Mouse (Mus musculus) heart, embryonic 10.5 days (tissue): ENCODE measurements at regions not wholly inside any gene's neighbourhood (a gene's known extent, or its start where the extent isn't known, plus 50 kb on each side); places are given as distances from the start of the nearest gene placed in this dataset.
A peak's percentile ranks its signal among the peaks of the same experiment; 100 is the strongest.
"Not testable (repeated sequence)": the region's sequence is repeated elsewhere in the genome, so short reads cannot be mapped to it uniquely, and the experiment has no call there.

ENCODE experiments used
- DNase-seq: peaks from one replicate; pipeline ENCODE4 v3.0.0-alpha.2; 2017; ENCODE audit warnings: low spot score
- H3K27ac ChIP-seq: fragments of 300-500 bp; sonication (generic); 2 replicates; pipeline ENCODE4 v1.5.1; 2016; ENCODE audit warnings: mild to moderate bottlenecking
- H3K27me3 ChIP-seq: fragments of 300-500 bp; sonication (generic); 2 replicates; pipeline ENCODE4 v1.6.1; 2016; ENCODE audit warnings: mild to moderate bottlenecking; ENCODE audit not compliant: poor library complexity, insufficient read depth, severe bottlenecking
- H3K36me3 ChIP-seq: fragments of 300-500 bp; sonication (generic); 2 replicates; pipeline ENCODE4 v1.6.1; 2016; ENCODE audit warnings: mild to moderate bottlenecking, moderate library complexity
- H3K4me1 ChIP-seq: fragments of 300-500 bp; sonication (generic); 2 replicates; pipeline ENCODE4 v1.6.1; 2016; ENCODE audit warnings: mild to moderate bottlenecking
- H3K4me3 ChIP-seq: fragments of 300-500 bp; sonication (generic); 2 replicates; pipeline ENCODE4 v1.5.1; 2016; ENCODE audit warnings: mild to moderate bottlenecking, moderate library complexity
- H3K9me3 ChIP-seq: fragments of 300-500 bp; sonication (generic); 2 replicates; pipeline ENCODE4 v1.6.1; 2016; ENCODE audit warnings: mild to moderate bottlenecking, moderate library complexity
- WGBS: fragments of 180-500 bp; shearing (Covaris S2); methylation state at CpG from one replicate; pipeline ENCODE4 v1.1.7; 2016; 5-methylcytosine and 5-hydroxymethylcytosine counted together

DNA sequence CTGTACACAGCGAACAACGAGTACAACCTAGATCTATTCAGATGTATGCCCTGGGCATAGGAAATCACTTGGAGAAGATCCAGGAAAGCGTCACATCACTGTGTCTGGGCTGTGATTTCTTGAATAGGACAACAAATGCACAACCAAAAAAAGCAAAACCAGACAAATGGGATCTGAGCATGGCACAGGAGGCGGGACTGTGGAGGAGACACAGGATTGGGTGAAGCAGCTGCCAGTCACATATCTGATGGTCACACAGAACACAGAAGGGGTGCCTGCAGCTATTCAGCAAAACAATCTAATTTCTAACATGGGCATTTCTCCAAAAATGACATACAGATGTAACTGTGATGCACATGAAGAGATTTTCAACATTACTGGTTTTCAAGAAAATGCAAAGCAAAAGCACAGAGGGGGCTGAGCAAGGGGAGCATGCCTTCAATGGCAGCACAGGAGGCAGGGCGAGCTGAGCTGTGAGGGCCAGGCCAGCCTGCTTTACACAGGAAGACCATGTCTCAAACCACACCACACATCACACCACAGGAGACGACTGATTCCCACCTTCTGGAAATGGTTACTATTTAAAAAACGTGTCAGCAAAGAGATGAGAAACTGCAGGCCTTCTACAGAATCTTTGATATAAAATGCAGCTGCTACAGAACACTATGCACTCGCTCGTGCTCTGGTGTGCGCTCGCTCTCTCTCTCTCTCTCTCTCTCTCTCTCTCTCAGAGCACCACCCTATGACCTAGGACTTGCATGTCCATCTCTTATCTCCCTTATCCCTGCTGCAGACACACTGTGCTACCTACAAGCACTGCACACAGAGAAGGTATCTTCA is 175.2 kb upstream of the Klf14 start:
- no peaks in the 10 kb centered on the region for H3K27me3 ChIP-seq
- H3K9me3 ChIP-seq, result no peaks in the 10 kb centered on the region
- no peak overlapping the region for H3K4me3 ChIP-seq
- peaks cover 10% of the 10 kb centered on the region for H3K4me1 ChIP-seq
- no peak for DNase-seq
- H3K27ac ChIP-seq, result no peak overlapping the region
- WGBS, result 71% methylated on average over 11 of the region's 11 CpGs
- peaks cover 5% of the 10 kb centered on the region; the same call in 1 of the 2 replicates for H3K36me3 ChIP-seq

DNA sequence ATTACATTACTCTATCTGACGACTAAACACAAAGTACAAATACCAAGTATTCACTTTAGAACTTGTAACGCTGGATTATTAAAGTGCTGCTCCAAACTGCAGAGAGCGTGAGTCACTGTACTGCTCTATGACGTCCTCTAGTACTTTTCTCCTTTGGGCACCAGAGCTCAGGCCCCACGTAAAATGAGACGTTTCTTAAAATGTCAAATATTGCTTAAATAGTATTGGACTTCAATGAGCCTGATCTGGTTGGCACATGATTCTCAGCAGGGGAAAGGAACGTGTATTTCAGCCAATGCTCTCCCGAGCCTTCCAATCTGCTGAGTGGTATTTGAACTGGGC is 175.8 kb upstream of the Klf14 start:
- WGBS, result 80% methylated on average over 8 of the region's 8 CpGs
- no peak for DNase-seq

DNA sequence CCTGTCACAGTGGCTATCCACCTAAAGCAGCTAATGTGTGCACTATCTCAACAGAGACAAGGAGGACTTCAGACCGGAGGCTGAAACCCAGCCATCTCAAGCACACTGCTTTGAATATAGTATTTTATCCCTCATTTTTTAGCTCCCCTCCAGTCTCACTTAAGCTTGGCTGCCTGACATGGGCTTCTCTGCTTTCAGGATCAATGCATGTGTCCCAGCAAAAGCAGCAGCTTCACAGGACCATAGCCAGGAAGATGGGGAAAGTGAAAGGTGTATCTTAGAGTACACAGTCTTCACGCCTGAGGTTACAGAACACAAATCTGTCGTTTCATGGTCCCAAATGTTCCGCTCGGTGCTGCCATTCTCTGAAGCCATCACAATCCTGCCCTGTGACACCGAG is 176.7 kb upstream of the Klf14 start:
- Histone ChIP-seq H3K4me3 (no peak overlapping the region), H3K27ac (0 out of 2 replicates have a peak overlapping the region, but pooled peaks have one; percentile 10), H3K9me3 (no peaks in the 10 kb centered on the region), H3K27me3 (no peaks in the 10 kb centered on the region), H3K36me3 (peaks cover 5% of the 10 kb centered on the region; the same call in 1 of the 2 replicates), H3K4me1 (peaks cover 10% of the 10 kb centered on the region)
- 73% methylated on average over 6 of the region's 6 CpGs for WGBS
- no peak for DNase-seq

More for the DNA sequence above, 175.8 kb upstream of the Klf14 start:
- Histone ChIP-seq H3K4me3 (no peak overlapping the region), H3K4me1 (peaks cover 10% of the 10 kb centered on the region), H3K27me3 (no peaks in the 10 kb centered on the region), H3K27ac (no peak overlapping the region), H3K9me3 (no peaks in the 10 kb centered on the region), H3K36me3 (peaks cover 5% of the 10 kb centered on the region; the same call in 1 of the 2 replicates)

DNA sequence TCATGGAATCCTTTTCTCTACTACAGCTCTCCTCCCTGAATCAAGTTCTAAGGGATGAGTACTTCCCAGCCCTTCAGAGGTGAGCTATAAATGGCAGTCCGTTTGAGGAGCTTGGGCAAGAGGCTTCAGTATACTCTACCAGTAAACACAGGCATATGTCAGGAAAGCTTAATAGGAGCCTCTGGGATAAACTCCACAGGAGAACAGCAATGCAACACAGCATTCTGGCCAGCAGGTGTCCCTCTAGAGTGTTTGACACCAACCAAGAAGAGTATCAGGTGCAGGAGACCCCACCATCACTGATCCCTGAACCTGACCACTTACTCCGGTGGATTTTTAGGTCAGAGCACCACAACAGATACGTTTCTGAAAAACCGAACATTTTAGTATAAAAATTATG is 178.0 kb upstream of the Klf14 start:
- DNase-seq, result no peak
- Histone ChIP-seq H3K36me3 (peaks cover 5% of the 10 kb centered on the region; the same call in 1 of the 2 replicates), H3K4me3 (no peak overlapping the region), H3K27me3 (no peaks in the 10 kb centered on the region), H3K27ac (no peak overlapping the region), H3K4me1 (peaks cover 19% of the 10 kb centered on the region), H3K9me3 (no peaks in the 10 kb centered on the region)
- WGBS, result 52% methylated on average over 4 of the region's 4 CpGs

DNA sequence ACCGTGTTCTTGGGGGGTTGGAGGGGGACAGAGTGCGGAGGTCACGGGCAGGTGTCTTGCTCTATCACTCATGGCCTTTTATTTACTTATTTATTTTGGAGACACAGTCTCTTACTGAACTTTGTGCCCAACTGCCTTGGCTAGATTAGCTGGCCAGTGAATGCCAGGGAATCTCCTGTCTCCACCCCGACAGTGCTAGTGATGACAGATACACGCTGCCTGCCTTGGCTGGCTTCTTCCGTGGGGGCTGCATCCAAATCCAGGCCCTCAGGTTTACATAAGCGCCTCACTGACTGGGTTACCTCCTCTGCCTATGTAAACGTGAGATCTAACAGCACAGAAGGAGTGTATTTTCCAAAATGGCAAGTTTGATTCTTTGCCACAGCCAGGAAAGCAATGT is 178.5 kb upstream of the Klf14 start:
- H3K36me3 ChIP-seq, result peaks cover 5% of the 10 kb centered on the region; the same call in 1 of the 2 replicates
- 71% methylated on average over 8 of the region's 8 CpGs for WGBS
- no peaks in the 10 kb centered on the region for H3K27me3 ChIP-seq

DNA sequence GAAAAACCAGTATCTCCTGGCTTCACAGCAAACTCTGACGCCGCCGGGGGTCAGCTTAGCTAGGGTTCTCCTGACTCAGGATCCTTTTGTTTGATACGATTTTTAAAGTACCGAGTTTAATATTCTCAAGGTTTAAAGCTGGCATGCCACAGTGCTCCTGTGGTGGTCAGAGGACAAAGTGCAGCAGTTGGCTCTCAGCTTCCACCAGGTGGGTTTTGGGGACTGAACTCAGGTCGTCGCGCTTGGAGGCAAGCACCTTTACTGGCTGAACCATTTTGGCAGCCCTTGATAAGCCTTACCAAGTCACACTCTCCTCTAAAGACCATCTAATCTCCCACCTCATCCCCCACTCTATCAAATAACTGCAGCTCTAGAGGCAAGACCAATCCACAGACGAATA is 181.1 kb upstream of the Klf14 start:
- Histone ChIP-seq H3K27ac (no peak overlapping the region), H3K4me1 (peaks cover 20% of the 10 kb centered on the region), H3K36me3 (peaks cover 5% of the 10 kb centered on the region; the same call in 1 of the 2 replicates), H3K9me3 (no peaks in the 10 kb centered on the region), H3K27me3 (no peaks in the 10 kb centered on the region), H3K4me3 (no peak overlapping the region)
- WGBS, result 81% methylated on average over 9 of the region's 9 CpGs
- no peak for DNase-seq

More for the DNA sequence above, 178.5 kb upstream of the Klf14 start:
- no peak for DNase-seq
- Histone ChIP-seq H3K27ac (no peak overlapping the region), H3K4me3 (no peak overlapping the region), H3K4me1 (peaks cover 19% of the 10 kb centered on the region), H3K9me3 (no peaks in the 10 kb centered on the region)

DNA sequence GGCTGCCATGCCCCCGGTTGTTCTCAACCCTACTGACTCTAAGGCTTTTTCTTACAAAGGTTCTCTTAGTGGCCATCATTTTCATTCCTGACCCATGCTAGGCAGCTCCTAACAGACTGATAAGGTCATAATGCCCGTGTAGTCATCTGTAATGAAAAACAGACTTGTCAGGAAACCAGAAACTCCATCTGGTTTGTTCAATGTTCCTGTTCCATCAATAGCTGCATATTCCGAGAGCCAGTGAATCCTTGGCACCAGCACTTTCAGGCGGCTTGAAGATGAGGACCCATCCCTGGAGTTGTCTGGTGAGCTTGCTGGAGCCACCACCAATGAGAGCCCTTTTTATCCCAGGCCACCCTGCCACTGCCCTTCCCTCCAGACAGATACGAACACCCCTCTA is 181.7 kb upstream of the Klf14 start:
- H3K4me3 ChIP-seq, result no peak overlapping the region
- H3K27ac ChIP-seq, result peak overlapping the region; percentile 69; the same call in 1 of the 2 replicates
- H3K9me3 ChIP-seq, result no peaks in the 10 kb centered on the region
- H3K27me3 ChIP-seq, result no peaks in the 10 kb centered on the region
- no peak for DNase-seq
- H3K4me1 ChIP-seq, result peaks cover 16% of the 10 kb centered on the region
- peaks cover 5% of the 10 kb centered on the region; the same call in 1 of the 2 replicates for H3K36me3 ChIP-seq
- 73% methylated on average over 5 of the region's 5 CpGs for WGBS

DNA sequence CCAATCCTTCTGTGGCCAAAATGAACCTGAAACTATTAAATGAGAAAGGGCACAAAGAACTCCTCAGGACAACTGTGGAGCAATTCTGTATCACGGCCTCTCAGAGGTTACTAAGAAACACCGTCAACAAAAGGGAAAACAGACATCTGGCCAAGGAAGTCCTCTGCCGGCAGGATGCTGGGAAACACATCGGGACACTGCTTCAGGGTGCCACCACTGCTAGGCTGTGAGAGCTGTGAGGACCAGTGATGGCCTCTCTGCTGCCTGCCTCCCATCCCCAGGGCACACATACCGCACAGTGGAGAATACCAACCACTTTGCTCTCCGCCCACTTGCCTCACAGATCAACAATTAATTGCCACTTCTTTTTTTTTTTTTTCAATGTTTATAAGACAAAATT is 182.6 kb upstream of the Klf14 start:
- peaks cover 16% of the 10 kb centered on the region for H3K4me1 ChIP-seq
- H3K27ac ChIP-seq, result peak overlapping the region; percentile 69
- no peaks in the 10 kb centered on the region for H3K27me3 ChIP-seq
- DNase-seq, result no peak
- WGBS, result 59% methylated on average over 6 of the region's 6 CpGs
- H3K36me3 ChIP-seq, result peaks cover 5% of the 10 kb centered on the region; the same call in 1 of the 2 replicates
- no peaks in the 10 kb centered on the region for H3K9me3 ChIP-seq
- H3K4me3 ChIP-seq, result no peak overlapping the region

DNA sequence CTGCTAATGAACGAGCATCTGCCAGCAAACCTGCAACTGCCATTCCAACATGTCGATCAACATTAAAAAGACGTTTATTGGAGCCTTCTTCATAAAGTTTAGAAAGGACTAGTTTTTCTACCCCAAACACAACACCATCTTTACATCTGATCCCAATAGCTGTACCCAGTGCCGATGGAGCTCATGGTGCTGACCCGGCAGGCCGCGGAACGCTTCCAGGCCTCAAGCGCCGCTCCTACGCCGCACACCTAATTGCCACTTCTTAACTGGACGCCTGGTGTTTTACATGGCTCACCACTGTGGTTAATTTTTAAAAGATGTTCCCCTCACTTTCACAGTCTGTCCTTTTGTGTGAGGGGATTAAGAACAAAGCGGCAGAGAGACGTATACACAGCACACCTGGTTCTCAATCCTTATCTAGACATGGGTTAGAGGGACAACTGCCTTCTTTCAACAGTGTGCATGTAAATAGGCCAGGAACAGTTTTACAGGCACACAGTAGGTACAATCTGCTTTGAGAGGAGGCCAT is 183.7 kb upstream of the Klf14 start:
- H3K27ac ChIP-seq, H3K4me3 ChIP-seq, H3K9me3 ChIP-seq, DNase-seq, H3K27me3 ChIP-seq, H3K36me3 ChIP-seq: not testable (repeated sequence)
- peaks cover 22% of the 10 kb centered on the region for H3K4me1 ChIP-seq
- WGBS, result 93% methylated on average over 15 of the region's 15 CpGs

DNA sequence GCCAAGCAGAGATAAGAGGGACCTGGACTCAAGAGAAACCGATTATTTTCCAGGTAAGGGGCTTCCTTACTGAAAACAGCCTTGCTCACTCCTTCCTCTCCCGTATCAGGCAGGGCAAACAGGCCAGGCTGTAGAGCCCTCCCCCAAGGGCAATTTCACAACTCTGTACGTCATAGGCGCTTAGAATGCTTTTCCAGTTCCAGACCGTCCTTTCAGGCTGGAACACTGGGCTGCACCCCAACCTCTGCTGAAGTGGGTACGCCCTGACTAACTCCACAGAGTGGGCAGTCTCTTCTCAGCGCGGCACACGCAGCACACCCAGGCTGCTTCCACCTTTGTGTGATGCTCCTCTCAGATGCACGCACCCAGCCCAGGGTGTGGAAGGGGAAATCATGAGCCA is 186.8 kb upstream of the Klf14 start:
- DNase-seq, result no peak
- Histone ChIP-seq H3K27me3 (no peaks in the 10 kb centered on the region), H3K4me1 (peaks cover 31% of the 10 kb centered on the region), H3K36me3 (no peaks in the 10 kb centered on the region), H3K27ac (no peak overlapping the region), H3K9me3 (no peaks in the 10 kb centered on the region), H3K4me3 (no peak overlapping the region)
- WGBS, result 83% methylated on average over 10 of the region's 10 CpGs

DNA sequence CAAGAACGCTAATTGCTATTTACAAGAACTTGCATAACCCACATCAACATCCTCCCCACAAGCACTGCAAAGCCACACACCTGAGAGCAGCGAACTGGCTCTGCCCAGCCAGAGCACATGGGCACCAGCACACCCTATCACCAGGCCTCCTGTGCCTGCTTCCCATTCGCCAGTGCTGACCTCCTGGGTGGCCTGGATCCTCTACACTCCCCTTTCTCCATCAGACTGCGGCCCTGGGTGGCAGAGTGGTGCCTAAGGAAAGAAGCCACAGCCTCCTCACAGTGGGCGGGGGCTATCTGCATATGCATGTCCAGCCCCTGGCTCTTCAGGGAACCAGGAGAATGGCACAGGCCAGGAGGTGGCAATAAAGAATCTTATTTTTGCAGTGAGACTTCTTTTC is 187.9 kb upstream of the Klf14 start:
- DNase-seq, result no peak
- Histone ChIP-seq H3K4me1 (peaks cover 22% of the 10 kb centered on the region), H3K4me3 (no peak overlapping the region), H3K27ac (no peak overlapping the region), H3K9me3 (no peaks in the 10 kb centered on the region), H3K27me3 (no peaks in the 10 kb centered on the region), H3K36me3 (no peaks in the 10 kb centered on the region)
- WGBS, result 45% methylated on average over 5 of the region's 5 CpGs

DNA sequence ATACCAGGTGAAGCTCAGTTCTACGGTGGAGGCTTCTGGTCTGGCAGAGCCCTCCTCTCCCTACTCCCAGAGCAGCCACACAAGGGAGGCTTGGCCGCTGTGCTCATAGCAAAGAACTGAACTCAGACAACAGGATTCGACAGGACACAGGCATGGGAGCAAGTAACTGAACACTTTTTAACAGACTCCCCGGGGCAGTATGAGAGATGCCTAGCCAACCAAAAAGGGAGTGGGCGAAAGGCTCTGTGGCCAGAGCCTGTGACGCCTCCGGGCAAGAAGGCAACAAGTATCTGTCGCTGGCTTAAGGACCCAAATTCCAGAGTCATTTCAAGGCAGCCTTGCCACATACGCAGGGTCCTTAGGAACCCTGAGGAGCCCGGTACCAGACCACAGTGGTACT is 188.8 kb upstream of the Klf14 start:
- no peaks in the 10 kb centered on the region for H3K9me3 ChIP-seq
- peaks cover 22% of the 10 kb centered on the region for H3K4me1 ChIP-seq
- no peak overlapping the region for H3K4me3 ChIP-seq
- no peaks in the 10 kb centered on the region for H3K36me3 ChIP-seq
- 73% methylated on average over 10 of the region's 10 CpGs for WGBS
- DNase-seq, result no peak
- no peak overlapping the region for H3K27ac ChIP-seq
- no peaks in the 10 kb centered on the region for H3K27me3 ChIP-seq

DNA sequence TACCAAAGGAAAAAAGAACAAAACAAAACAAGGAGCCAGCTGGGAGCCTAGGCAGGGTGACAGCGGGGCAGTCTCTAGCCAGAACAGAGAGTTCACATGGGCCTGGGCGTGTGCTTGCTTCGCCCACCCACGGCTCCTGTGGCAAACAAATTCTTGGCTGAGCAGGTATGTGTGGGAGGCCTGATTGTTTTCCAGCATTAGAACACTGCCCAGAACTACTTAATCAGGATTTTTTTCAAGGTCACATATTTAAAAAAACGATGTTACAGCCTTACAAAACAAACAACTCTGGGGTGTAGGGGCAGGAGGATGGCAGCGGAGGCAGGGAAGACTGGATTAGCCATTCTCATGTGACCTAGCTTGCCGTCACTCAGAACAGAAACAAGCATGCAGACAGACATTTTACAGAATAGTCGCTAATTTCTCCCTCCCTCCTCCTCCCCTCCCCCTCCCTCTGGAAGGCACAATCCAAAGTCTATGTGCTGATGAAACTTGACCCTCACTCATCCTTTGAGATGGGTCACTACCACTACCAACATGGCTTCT is 189.5 kb upstream of the Klf14 start:
- peaks cover 22% of the 10 kb centered on the region for H3K4me1 ChIP-seq
- no peak overlapping the region for H3K27ac ChIP-seq
- 68% methylated on average over 8 of the region's 8 CpGs for WGBS
- no peaks in the 10 kb centered on the region for H3K9me3 ChIP-seq
- no peak for DNase-seq
- no peaks in the 10 kb centered on the region for H3K27me3 ChIP-seq
- H3K36me3 ChIP-seq, result no peaks in the 10 kb centered on the region
- H3K4me3 ChIP-seq, result no peak overlapping the region
